Mouse (Mus musculus): ENCODE measurements at regions not wholly inside any gene's neighbourhood (a gene's known extent, or its start where the extent isn't known, plus 50 kb on each side); places are given as distances from the start of the nearest gene placed in this dataset.
A peak's percentile ranks its signal among the peaks of the same experiment; 100 is the strongest.

DNA sequence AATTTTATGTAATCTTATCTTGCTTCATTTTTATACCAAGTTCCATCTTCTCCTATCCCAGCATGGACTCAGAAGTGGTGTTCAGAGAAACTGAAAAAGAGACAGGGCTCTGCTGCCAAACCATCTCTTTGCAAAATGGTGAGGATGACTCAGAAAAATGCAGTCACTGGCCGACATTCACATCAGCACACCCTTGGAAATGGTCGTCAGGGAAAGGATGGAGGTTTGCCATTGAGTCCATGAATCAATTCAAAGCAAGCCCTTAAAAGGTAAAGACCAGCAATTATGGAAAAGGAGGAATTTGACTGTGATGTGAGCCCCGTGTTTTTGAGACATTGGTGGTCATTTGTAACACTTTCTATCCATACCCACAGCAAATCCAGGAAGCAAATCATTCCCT, 327.7 kb downstream of the Gsdmc2 start:
- no peak overlapping the region for H3K4me2 ChIP-seq
- H3K4me3 ChIP-seq, result no peak overlapping the region
- no peak overlapping the region for H3K27ac ChIP-seq
- no peaks in the 10 kb centered on the region for H3K9me3 ChIP-seq (replicated peaks)
- H3K4me1 ChIP-seq, result no peaks in the 10 kb centered on the region
- 49% methylated on average over 3 of the region's 3 CpGs for WGBS (ENCODE audit: insufficient replicate concordance)
- H3K36me3 ChIP-seq, result no peaks in the 10 kb centered on the region
- no peak overlapping the region for H3K9ac ChIP-seq
- ATAC-seq, result no peak
- no peaks in the 10 kb centered on the region for H3K27me3 ChIP-seq (replicated peaks)

DNA sequence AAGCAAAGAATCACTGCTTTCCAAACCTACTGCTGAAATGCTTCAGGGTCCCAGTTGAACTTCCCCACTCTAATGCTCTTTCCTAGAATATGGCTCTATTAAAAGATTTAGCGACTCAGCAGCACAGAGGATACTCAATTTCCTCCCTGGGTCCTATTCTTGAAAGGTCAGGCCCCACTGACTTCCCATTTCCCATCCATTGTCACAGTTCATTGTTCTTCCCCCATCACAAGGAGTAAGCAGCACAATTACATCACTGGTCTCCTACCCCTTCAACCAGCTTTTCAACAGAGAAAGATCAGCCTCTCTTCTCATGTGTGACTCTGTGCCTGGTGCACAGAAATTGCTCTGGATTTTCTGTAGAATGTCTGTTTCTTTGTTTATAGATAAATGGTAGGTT, 344.5 kb downstream of the Gsdmc2 start:
- WGBS (ENCODE audit: insufficient replicate concordance), result 17% methylated on average over 1 of the region's 1 CpGs
- Histone ChIP-seq H3K9me3 (replicated peaks) (no peaks in the 10 kb centered on the region), H3K36me3 (no peaks in the 10 kb centered on the region), H3K4me3 (no peak overlapping the region), H3K4me2 (no peak overlapping the region), H3K27me3 (replicated peaks) (no peaks in the 10 kb centered on the region), H3K27ac (no peak overlapping the region), H3K9ac (no peak overlapping the region), H3K4me1 (peaks cover 11% of the 10 kb centered on the region)
- ATAC-seq, result 0 out of 2 replicates have a peak, but pooled peaks have one; percentile 24

DNA sequence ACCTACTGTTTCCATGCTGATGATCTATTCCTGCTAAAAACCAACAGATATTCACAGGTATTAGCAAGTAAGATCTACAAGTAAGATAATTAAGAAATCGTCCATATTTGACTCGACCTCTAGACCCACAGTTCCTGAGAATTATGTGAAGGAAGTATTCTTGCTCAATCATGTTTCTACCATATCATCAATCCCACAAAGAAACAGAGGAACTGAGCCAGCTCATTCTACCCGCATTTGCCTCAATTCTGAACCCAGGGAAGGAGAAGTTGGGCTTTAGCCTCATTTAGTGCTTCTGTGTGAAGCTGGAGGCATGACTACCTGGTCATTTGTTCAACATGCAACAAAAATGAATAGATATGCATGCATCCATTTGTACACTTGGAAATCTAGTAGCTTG, 346.5 kb downstream of the Gsdmc2 start:
- H3K4me1 ChIP-seq, result peaks cover 11% of the 10 kb centered on the region
- H3K4me2 ChIP-seq, result no peak overlapping the region
- no peaks in the 10 kb centered on the region for H3K27me3 ChIP-seq (replicated peaks)
- no peak for ATAC-seq
- no peaks in the 10 kb centered on the region for H3K36me3 ChIP-seq
- 27% methylated on average over 3 of the region's 3 CpGs for WGBS (ENCODE audit: insufficient replicate concordance)
- no peaks in the 10 kb centered on the region for H3K9me3 ChIP-seq (replicated peaks)
- H3K9ac ChIP-seq, result no peak overlapping the region
- no peak overlapping the region for H3K27ac ChIP-seq
- no peak overlapping the region for H3K4me3 ChIP-seq

DNA sequence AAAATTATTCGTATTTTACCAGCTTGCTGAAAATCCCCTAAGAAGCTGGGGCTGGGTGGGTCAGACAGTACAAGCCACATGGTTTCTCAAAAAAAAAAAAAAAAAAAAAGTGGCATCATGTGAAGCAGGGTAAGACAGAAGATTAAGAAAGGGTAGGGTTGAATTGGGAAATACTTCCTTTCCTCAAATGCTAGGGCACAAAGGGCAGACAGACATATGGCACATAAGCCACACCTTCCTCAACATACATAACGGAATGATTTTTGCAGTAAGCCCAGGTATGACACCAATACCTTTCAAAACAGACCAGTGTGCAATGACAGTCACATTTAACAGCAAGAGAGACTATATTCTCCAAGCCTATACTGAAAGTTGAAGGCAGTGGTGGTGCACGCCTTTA, 347.8 kb downstream of the Gsdmc2 start:
- H3K4me2 ChIP-seq, result no peak overlapping the region
- WGBS (ENCODE audit: insufficient replicate concordance), result 68% methylated on average over 3 of the region's 3 CpGs
- no peak overlapping the region for H3K9ac ChIP-seq
- H3K4me3 ChIP-seq, result no peak overlapping the region
- no peaks in the 10 kb centered on the region for H3K36me3 ChIP-seq
- H3K27me3 ChIP-seq (replicated peaks), result no peaks in the 10 kb centered on the region
- H3K4me1 ChIP-seq, result peaks cover 11% of the 10 kb centered on the region
- H3K27ac ChIP-seq, result no peak overlapping the region
- H3K9me3 ChIP-seq (replicated peaks), result no peaks in the 10 kb centered on the region
- ATAC-seq, result no peak

DNA sequence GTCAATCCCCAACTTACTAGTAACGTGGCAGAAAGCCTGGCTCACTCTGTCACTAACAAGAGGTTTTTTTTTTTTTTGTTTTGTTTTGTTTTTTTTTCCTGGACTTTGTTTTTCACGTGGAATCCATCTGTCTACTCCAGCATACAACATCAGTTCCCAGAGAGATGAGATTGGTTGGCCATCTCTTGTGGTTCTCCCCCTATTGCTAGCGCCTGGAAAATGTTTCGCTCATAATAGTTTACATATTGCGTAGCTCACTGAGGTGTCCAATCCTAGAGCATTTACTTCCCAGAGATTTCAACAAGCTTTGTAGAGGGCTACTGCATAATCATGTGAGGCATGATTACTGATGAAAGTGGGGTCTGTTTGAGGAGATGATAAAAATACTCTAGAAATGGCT, 360.1 kb downstream of the Gsdmc2 start:
- no peaks in the 10 kb centered on the region for H3K36me3 ChIP-seq
- H3K4me2 ChIP-seq, result no peak overlapping the region
- no peak overlapping the region for H3K9ac ChIP-seq
- 64% methylated on average over 5 of the region's 5 CpGs for WGBS (ENCODE audit: insufficient replicate concordance)
- no peak for ATAC-seq
- H3K4me3 ChIP-seq, result no peak overlapping the region
- H3K4me1 ChIP-seq, result no peaks in the 10 kb centered on the region
- H3K9me3 ChIP-seq (replicated peaks), result no peaks in the 10 kb centered on the region
- no peaks in the 10 kb centered on the region for H3K27me3 ChIP-seq (replicated peaks)
- no peak overlapping the region for H3K27ac ChIP-seq

DNA sequence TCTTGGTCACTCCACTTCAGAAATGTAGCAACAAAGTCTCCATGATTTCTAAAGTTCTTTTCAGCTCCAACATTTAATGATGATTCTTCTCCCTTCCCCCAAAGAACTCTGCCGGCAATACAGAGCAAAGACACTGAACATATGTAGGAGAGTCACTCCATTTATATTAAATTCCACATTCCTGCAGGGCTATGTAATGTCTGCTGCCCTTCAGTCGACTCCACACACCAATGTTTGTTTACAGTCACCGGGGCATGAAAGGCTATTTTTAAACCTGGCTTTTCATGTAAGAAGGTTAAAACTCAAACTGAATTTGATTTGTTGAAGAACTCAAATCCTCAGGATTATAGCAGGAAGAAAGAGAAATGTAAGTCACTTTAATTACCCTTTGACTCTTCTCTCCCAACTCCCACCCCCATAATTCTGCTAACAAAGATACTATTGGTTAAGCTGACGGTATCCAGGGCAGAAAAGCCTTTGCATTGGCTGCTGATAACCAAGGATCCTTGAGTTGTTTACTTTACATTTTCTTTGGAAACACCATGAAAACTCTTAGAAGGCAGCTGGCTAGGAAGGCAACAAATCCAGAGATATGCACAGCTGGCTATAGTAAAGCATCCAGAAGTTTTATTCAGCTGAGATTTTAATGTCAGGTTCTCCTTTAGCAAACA, 360.6 kb downstream of the Gsdmc2 start:
- Histone ChIP-seq H3K36me3 (no peaks in the 10 kb centered on the region), H3K9ac (no peak overlapping the region), H3K4me2 (no peak overlapping the region), H3K27ac (no peak overlapping the region), H3K9me3 (replicated peaks) (no peaks in the 10 kb centered on the region), H3K4me1 (no peaks in the 10 kb centered on the region), H3K4me3 (no peak overlapping the region), H3K27me3 (replicated peaks) (no peaks in the 10 kb centered on the region)
- WGBS (ENCODE audit: insufficient replicate concordance), result 52% methylated on average over 4 of the region's 4 CpGs
- ATAC-seq, result no peak

DNA sequence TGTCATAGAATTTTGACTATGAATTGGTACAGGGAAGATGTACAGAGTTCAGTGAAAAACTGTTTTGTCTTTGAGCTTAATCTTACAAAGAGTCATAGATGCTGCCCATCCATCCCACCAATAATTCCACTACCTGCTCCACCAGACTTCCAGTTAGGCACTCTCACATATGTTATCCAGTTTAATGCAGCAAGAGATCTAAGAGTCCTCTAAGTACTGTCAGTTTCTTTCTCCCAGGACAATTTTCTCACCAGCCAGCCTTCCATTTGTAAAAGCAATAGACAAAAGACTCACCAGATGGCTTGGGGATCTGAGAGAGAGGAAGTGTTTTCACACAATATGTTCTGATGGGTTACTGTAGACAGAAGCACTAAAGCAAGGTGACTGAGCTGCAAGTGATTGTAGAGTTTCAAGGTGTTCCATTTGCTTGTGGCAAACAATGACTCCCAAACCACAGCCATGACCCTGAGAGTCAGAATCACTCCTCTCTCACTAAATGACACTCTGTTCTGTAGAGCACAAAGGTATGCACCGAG, 365.6 kb downstream of the Gsdmc2 start:
- Histone ChIP-seq H3K9me3 (replicated peaks) (no peaks in the 10 kb centered on the region), H3K27ac (no peak overlapping the region), H3K9ac (no peak overlapping the region), H3K4me1 (no peaks in the 10 kb centered on the region), H3K27me3 (replicated peaks) (no peaks in the 10 kb centered on the region), H3K4me2 (no peak overlapping the region), H3K4me3 (no peak overlapping the region), H3K36me3 (no peaks in the 10 kb centered on the region)
- ATAC-seq, result no peak
- WGBS (ENCODE audit: insufficient replicate concordance), result 50% methylated on average over 1 of the region's 1 CpGs

DNA sequence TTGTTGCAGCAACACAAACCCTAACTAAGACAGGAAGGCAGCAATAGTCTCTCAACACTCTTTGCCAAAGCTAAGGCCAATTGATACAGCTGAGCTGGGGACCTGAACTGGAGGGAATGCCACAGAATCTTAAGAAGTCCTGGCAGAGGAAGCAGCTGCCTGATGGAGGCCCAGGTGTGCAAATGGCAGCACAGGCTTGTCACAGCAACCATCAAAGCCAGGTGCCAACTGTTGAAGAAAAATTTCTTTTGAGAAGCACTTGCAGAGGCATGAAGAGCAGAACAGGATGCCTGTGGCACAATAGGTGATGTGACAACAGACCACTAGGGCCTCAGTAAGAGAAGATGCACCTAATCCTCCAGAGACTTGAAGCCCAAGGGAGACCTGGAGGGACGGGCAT, 378.1 kb downstream of the Gsdmc2 start:
- ATAC-seq, result no peak
- no peak overlapping the region for H3K4me2 ChIP-seq
- no peaks in the 10 kb centered on the region for H3K4me1 ChIP-seq
- no peak overlapping the region for H3K27ac ChIP-seq
- 56% methylated on average over 1 of the region's 1 CpGs for WGBS (ENCODE audit: insufficient replicate concordance)
- H3K9ac ChIP-seq, result no peak overlapping the region
- no peak overlapping the region for H3K4me3 ChIP-seq
- H3K36me3 ChIP-seq, result no peaks in the 10 kb centered on the region
- no peaks in the 10 kb centered on the region for H3K27me3 ChIP-seq (replicated peaks)
- H3K9me3 ChIP-seq (replicated peaks), result no peaks in the 10 kb centered on the region

DNA sequence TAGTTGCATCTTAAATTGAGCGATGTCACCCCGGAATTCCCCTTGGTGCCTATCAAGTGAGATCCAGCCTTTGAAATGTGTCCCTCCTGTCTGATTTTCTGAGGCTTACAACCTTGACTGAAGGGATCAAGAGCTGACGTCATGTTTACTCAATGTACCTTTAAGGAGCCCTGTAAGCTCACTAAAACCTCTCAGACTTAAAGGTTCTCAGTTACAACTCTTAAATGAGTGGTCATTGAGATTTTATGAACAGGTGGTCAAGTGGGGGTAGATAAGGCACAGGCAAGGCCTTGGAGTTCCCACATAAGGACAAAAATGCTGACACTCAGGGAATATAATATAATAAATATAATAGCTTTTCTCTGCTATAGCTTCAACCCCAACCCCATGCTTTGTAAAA, 392.4 kb downstream of the Gsdmc2 start:
- no peak overlapping the region for H3K4me2 ChIP-seq
- no peak for ATAC-seq
- WGBS (ENCODE audit: insufficient replicate concordance), result 77% methylated on average over 3 of the region's 3 CpGs
- no peaks in the 10 kb centered on the region for H3K9me3 ChIP-seq (replicated peaks)
- no peak overlapping the region for H3K27ac ChIP-seq
- no peaks in the 10 kb centered on the region for H3K4me1 ChIP-seq
- H3K9ac ChIP-seq, result no peak overlapping the region
- H3K36me3 ChIP-seq, result no peaks in the 10 kb centered on the region
- H3K4me3 ChIP-seq, result no peak overlapping the region
- H3K27me3 ChIP-seq (replicated peaks), result no peaks in the 10 kb centered on the region

DNA sequence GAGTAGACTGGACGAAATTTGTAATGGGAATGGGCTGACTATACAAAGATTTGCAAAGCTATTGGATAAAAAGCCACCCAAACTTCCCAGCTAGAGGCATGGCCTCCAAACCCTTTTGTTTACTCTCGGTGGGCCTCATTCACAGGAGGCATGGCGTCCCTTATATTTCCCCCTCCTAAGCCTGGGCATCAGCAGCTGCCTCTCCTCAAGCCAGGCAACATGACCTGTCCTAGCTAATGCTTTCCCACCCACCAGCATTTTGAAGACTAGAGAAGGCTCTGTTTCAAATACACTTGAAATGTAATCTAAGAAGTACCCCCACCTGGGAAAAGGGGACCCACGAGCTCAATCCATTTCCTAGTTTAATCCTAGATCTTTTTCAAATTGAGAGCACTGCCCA, 398.7 kb downstream of the Gsdmc2 start:
- Histone ChIP-seq H3K4me1 (no peaks in the 10 kb centered on the region), H3K4me3 (no peak overlapping the region), H3K4me2 (no peak overlapping the region), H3K9ac (no peak overlapping the region), H3K27me3 (replicated peaks) (no peaks in the 10 kb centered on the region), H3K36me3 (no peaks in the 10 kb centered on the region), H3K27ac (no peak overlapping the region), H3K9me3 (replicated peaks) (no peaks in the 10 kb centered on the region)
- WGBS (ENCODE audit: insufficient replicate concordance), result 63% methylated on average over 4 of the region's 4 CpGs
- ATAC-seq, result no peak

DNA sequence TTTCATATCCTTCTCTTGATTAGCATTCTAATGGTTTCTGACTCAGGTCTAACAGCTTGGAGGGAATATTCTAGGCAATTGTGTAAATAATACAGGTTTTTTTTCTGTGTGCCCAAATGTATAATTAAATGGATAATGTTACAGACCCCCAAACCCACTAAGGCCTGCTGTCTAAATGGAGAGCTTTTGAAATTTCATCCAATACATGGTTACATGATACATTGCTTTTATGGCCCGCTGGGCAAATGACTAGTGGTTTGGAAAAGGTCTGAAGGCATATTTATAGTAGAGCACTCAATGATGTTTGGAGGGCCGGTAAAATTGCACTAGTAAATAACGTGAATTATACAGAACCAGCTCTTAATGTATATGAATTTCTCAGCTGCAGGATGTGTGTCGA, 400.0 kb downstream of the Gsdmc2 start:
- no peaks in the 10 kb centered on the region for H3K27me3 ChIP-seq (replicated peaks)
- no peaks in the 10 kb centered on the region for H3K9me3 ChIP-seq (replicated peaks)
- H3K4me2 ChIP-seq, result no peak overlapping the region
- H3K9ac ChIP-seq, result no peak overlapping the region
- WGBS (ENCODE audit: insufficient replicate concordance), result 72% methylated on average over 4 of the region's 4 CpGs
- H3K4me1 ChIP-seq, result no peaks in the 10 kb centered on the region
- no peak overlapping the region for H3K4me3 ChIP-seq
- H3K36me3 ChIP-seq, result no peaks in the 10 kb centered on the region
- ATAC-seq, result no peak
- H3K27ac ChIP-seq, result no peak overlapping the region

DNA sequence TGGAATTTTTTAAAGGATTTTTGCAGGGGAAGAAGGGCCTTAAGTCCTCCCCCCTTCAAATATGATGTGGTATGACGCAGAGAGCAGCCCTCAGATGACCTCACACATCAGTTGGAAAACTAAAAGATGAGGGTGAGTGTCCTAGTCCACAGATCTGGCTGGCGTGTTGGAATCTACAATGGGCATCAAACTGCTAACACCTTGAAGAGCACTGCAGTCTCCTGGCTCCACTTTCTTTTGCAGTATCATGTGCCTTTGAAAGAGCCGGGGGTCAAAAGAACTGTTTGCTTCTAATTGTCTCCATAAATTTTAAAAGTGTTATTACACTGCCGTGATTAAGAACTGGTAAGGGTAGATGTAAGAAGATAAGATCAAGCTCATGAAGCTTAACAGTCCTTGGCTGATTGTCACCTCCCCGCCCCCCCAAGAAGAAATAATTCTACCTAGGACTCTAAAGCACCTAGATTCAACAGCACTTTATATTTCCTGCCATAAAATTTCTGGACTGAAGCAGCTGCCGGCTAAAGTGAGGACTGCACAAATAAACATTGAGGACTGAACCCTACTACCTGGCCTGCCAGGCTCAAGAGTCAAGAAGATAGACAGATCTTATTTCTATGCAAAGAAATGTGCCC, 402.7 kb downstream of the Gsdmc2 start:
- Histone ChIP-seq H3K4me2 (no peak overlapping the region), H3K27ac (no peak overlapping the region), H3K27me3 (replicated peaks) (no peaks in the 10 kb centered on the region), H3K4me1 (no peaks in the 10 kb centered on the region), H3K4me3 (no peak overlapping the region), H3K9me3 (replicated peaks) (no peaks in the 10 kb centered on the region), H3K9ac (no peak overlapping the region), H3K36me3 (no peaks in the 10 kb centered on the region)
- WGBS (ENCODE audit: insufficient replicate concordance), result 67% methylated on average over 6 of the region's 6 CpGs
- ATAC-seq, result no peak

DNA sequence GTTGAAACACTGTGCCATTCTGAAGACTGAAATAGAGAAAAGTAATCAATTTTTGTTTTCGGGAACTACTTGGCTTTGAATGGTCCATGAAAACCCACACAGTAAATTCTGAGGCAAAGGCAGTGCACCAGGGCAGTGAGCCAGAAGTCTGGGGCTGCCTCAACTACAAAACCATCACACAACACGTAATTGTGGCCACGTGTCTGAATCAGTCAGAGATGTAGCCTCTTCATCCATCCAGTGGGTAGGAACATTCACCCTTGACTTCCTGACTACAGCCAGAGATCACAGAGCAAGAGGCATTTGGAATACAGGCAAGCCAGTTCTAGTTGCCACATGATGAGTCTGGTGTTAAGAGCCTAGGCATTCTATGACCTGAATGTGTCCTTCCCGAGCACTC, 432.3 kb downstream of the Gsdmc2 start:
- WGBS (ENCODE audit: insufficient replicate concordance), result 70% methylated on average over 4 of the region's 4 CpGs
- H3K9ac ChIP-seq, result no peak overlapping the region
- H3K4me3 ChIP-seq, result no peak overlapping the region
- ATAC-seq, result no peak
- no peaks in the 10 kb centered on the region for H3K4me1 ChIP-seq
- H3K27me3 ChIP-seq (replicated peaks), result no peaks in the 10 kb centered on the region
- H3K9me3 ChIP-seq (replicated peaks), result no peaks in the 10 kb centered on the region
- H3K36me3 ChIP-seq, result no peaks in the 10 kb centered on the region
- no peak overlapping the region for H3K4me2 ChIP-seq
- no peak overlapping the region for H3K27ac ChIP-seq

Measured in liver, embryonic 12.5 days (tissue).